Mouse (Mus musculus) limb, embryonic 15.5 days (tissue): ENCODE measurements at regions not wholly inside any gene's neighbourhood (a gene's known extent, or its start where the extent isn't known, plus 50 kb on each side); places are given as distances from the start of the nearest gene placed in this dataset.
A peak's percentile ranks its signal among the peaks of the same experiment; 100 is the strongest.

Source experiments
- ATAC-seq: fragments of 200-750 bp; cut with Nextera tagmentation; 2 replicates; pipeline ENCODE4 v1.8.0; 2017; ENCODE audit warnings: low read depth, moderate TSS enrichment; ENCODE audit not compliant: insufficient number of reproducible peaks, low FRiP score, low TSS enrichment
- H3K27ac ChIP-seq: fragments of 300-500 bp; sonication (generic); 2 replicates; pipeline ENCODE4 v1.5.1; 2015; ENCODE audit warnings: moderate library complexity, mild to moderate bottlenecking, inconsistent platforms
- H3K27me3 ChIP-seq: fragments of 300-500 bp; sonication (generic); 2 replicates; pipeline ENCODE4 v1.6.1; 2015; ENCODE audit warnings: inconsistent platforms
- H3K36me3 ChIP-seq: fragments of 300-500 bp; sonication (generic); 2 replicates; pipeline ENCODE4 v1.6.1; 2015; ENCODE audit warnings: inconsistent platforms
- H3K4me1 ChIP-seq: fragments of 300-500 bp; sonication (generic); 2 replicates; pipeline ENCODE4 v1.6.1; 2015; ENCODE audit warnings: inconsistent platforms
- H3K4me2 ChIP-seq: fragments of 300-500 bp; sonication (generic); 2 replicates; pipeline ENCODE4 v1.6.1; 2015; ENCODE audit warnings: mild to moderate bottlenecking, inconsistent platforms
- H3K4me3 ChIP-seq: fragments of 300-500 bp; sonication (generic); 2 replicates; pipeline ENCODE4 v1.5.1; 2015; ENCODE audit warnings: mild to moderate bottlenecking, inconsistent platforms
- H3K9ac ChIP-seq: fragments of 300-500 bp; sonication (generic); 2 replicates; pipeline ENCODE4 v1.6.1; 2015; ENCODE audit warnings: inconsistent platforms
- H3K9me3 ChIP-seq: fragments of 300-500 bp; sonication (generic); 2 replicates; pipeline ENCODE4 v1.6.1; 2016; ENCODE audit warnings: inconsistent platforms
- WGBS: fragments of 180-500 bp; shearing (Covaris S2); methylation state at CpG from one replicate; pipeline ENCODE4 v1.1.7; 2015; 5-methylcytosine and 5-hydroxymethylcytosine counted together

DNA sequence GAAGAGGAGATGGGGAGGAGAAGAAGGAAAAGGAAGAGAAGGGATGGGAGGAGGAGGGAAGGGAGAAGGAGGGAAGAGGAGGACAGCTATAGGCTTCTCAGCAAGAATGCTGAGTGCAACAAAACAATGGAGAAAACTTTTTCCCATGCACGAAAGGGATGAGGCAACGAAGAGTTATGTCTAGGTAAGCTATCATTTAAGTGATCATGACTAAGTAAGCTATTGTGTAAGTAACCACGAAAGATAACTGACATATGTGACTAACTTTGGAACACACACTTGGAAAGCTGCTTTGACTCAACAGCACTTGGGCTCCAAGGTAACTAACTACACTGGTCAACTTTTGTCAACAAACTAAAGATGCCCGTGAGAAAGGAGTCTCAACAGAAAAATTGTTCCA lies 50.9 kb upstream of the Fstl1 start:
- Histone ChIP-seq H3K9ac (no peak overlapping the region), H3K4me2 (no peak overlapping the region), H3K9me3 (no peaks in the 10 kb centered on the region), H3K27ac (no peak overlapping the region), H3K36me3 (no peaks in the 10 kb centered on the region), H3K4me1 (peaks cover 16% of the 10 kb centered on the region), H3K27me3 (no peaks in the 10 kb centered on the region), H3K4me3 (no peak overlapping the region)
- no peak for ATAC-seq
- 82% methylated on average over 4 of the region's 4 CpGs for WGBS

- no peak for ATAC-seq
- no peaks in the 10 kb centered on the region for H3K27me3 ChIP-seq
- no peaks in the 10 kb centered on the region for H3K9me3 ChIP-seq
- 0 out of 2 replicates have a peak, but pooled peaks cover 7% of the 10 kb centered on the region for H3K4me1 ChIP-seq
- H3K27ac ChIP-seq, result 0 out of 2 replicates have a peak overlapping the region, but pooled peaks have one; percentile 38
- H3K36me3 ChIP-seq, result no peaks in the 10 kb centered on the region
- no peak overlapping the region for H3K9ac ChIP-seq
- WGBS, result 41% methylated on average over 7 of the region's 7 CpGs
- no peak overlapping the region for H3K4me2 ChIP-seq
- no peak overlapping the region for H3K4me3 ChIP-seq
Observed at GRCm38 (mm10) chr16:37715173-37715572, 60.9 kb upstream of the Ndufb4 start.

GRCm38 (mm10) chr16:37714276-37714675 lies 60.0 kb upstream of the Ndufb4 start:
- Histone ChIP-seq H3K9me3 (no peaks in the 10 kb centered on the region), H3K4me1 (0 out of 2 replicates have a peak, but pooled peaks cover 7% of the 10 kb centered on the region), H3K4me3 (no peak overlapping the region), H3K9ac (no peak overlapping the region), H3K4me2 (no peak overlapping the region), H3K27ac (no peak overlapping the region), H3K27me3 (no peaks in the 10 kb centered on the region), H3K36me3 (no peaks in the 10 kb centered on the region)
- no peak for ATAC-seq
- 25% methylated on average over 6 of the region's 6 CpGs for WGBS

DNA sequence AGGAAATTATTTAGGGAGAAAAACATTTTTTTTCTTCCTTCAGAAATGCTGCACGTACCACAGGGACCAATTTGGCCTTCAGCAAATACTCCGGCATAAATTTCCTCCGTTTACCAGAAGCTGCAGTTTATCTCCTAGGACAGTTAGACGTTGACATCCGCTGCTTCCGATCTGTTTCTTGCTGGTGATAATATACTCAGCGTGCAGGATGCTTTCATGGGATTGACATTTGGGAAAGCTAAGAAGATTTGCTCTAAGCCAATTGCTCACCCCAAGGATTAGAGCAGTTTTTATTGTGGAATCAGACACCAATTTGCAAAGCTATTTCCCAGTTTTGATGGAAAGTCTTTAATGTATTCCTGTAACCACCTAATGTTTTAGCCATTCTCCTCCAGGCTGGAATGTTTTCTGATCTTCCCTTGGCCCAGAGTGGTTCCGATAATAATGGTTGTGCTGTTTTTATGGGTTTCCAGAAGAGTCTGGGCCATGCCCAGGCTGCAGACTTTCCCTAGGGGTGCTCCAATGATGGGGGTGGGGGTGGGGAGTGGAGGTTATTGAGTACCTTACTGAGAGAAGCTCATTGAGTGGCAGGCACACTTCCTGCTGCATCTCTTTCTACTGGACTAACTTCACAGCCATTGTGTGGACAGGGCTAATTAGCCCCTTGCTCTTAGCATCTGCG lies 52.1 kb upstream of the Ndufb4 start:
- no peaks in the 10 kb centered on the region for H3K27me3 ChIP-seq
- H3K9ac ChIP-seq, result no peak overlapping the region
- H3K27ac ChIP-seq, result no peak overlapping the region
- no peaks in the 10 kb centered on the region for H3K9me3 ChIP-seq
- H3K4me1 ChIP-seq, result 0 out of 2 replicates have a peak, but pooled peaks cover 4% of the 10 kb centered on the region
- 49% methylated on average over 9 of the region's 9 CpGs for WGBS
- no peaks in the 10 kb centered on the region for H3K36me3 ChIP-seq
- ATAC-seq, result no peak
- H3K4me3 ChIP-seq, result no peak overlapping the region
- no peak overlapping the region for H3K4me2 ChIP-seq

DNA sequence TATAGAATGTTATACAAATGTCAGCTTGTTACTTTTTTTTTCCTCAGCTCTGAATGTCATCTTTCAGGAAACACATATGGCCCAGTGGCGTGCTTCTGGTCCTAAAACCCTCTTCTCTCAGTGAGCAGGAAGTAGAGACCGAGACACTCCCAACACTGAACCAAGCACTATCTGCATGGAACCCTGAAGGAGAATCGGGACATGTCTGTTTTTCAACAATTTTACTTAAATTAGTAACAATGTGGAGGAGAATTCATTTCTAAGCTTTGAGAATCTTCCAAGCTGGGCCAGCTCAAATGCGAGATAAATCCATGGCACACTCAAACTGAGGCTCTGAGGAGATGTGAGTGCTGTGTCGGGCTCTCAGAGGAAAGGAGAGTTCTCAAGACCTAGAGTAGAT lies 51.0 kb upstream of the Ndufb4 start:
- Histone ChIP-seq H3K4me2 (no peak overlapping the region), H3K27ac (no peak overlapping the region), H3K4me1 (0 out of 2 replicates have a peak, but pooled peaks cover 4% of the 10 kb centered on the region), H3K4me3 (no peak overlapping the region), H3K9me3 (no peaks in the 10 kb centered on the region), H3K36me3 (no peaks in the 10 kb centered on the region), H3K27me3 (no peaks in the 10 kb centered on the region), H3K9ac (no peak overlapping the region)
- no peak for ATAC-seq
- 79% methylated on average over 5 of the region's 5 CpGs for WGBS

GRCm38 (mm10) chr16:37704461-37705155 lies 50.4 kb upstream of the Ndufb4 start:
- Histone ChIP-seq H3K4me3 (no peak overlapping the region), H3K4me2 (no peak overlapping the region), H3K27me3 (no peaks in the 10 kb centered on the region), H3K4me1 (0 out of 2 replicates have a peak, but pooled peaks cover 4% of the 10 kb centered on the region), H3K36me3 (no peaks in the 10 kb centered on the region), H3K9ac (no peak overlapping the region), H3K9me3 (no peaks in the 10 kb centered on the region), H3K27ac (no peak overlapping the region)
- 72% methylated on average over 9 of the region's 9 CpGs for WGBS
- no peak for ATAC-seq
